Mouse (Mus musculus) frontal cortex, postnatal 36 days (tissue): ENCODE data around the gene Lbh.
A peak's percentile ranks its signal among the peaks of the same experiment; 100 is the strongest.

Experiments used
- DNase-seq, 2 experiments: peaks; one replicate each; pipeline ENCODE4 v3.0.0; 2022; ENCODE audit warnings: low spot score in 2 of 2

Lbh gene

GRCm38 (mm10) chr17:72918053-72918452 lies at the start of gene Lbh:
TSS of gene Lbh (plus strand) at chr17:72918305.
- DNase-seq, result peak; percentile 92 to 93

- DNase-seq, result no peak
Observed at GRCm38 (mm10) chr17:72878979-72879378, 39.1 kb upstream of the Lbh start.

- no peak for DNase-seq
Observed at GRCm38 (mm10) chr17:72880156-72880555, 37.9 kb upstream of the Lbh start.

GRCm38 (mm10) chr17:72881051-72881450 lies 37.1 kb upstream of the Lbh start:
- no peak for DNase-seq

- DNase-seq, result no peak
Observed at GRCm38 (mm10) chr17:72881804-72882203, 36.3 kb upstream of the Lbh start.

GRCm38 (mm10) chr17:72889556-72890397 lies 28.3 kb upstream of the Lbh start:
- DNase-seq, result peak; percentile 64 to 91

DNA sequence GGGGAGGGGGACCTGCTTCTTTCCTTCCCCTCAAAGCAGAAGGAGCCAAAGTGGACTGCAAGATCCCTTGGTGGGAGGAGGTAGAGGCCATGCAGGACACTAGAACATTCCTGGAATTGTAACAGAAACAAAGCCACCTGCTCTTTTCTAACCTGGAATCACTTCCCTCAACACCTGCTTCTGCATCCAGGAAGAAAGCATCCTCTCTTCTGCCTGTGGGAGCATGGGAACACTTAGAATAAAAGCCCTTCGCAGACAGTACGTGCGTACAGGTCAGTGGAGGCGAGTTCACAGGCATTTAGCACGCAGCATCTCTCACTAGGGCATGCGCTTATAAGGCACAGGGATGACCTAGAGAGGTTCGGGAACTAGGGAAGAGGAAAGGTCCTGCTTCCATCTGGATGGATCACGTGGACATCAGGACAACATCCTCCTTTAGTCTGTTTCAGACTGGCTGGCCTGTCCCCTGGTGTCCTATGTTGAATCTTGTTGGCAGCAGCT lies 27.7 kb upstream of the Lbh start:
- peak in 1 of 2 experiments; percentile 2 for DNase-seq

GRCm38 (mm10) chr17:72891556-72891955 lies 26.5 kb upstream of the Lbh start:
- no peak for DNase-seq

- no peak for DNase-seq
Observed at GRCm38 (mm10) chr17:72895506-72895905, 22.6 kb upstream of the Lbh start.

- no peak for DNase-seq
Observed at GRCm38 (mm10) chr17:72897076-72897475, 21.0 kb upstream of the Lbh start.

DNA sequence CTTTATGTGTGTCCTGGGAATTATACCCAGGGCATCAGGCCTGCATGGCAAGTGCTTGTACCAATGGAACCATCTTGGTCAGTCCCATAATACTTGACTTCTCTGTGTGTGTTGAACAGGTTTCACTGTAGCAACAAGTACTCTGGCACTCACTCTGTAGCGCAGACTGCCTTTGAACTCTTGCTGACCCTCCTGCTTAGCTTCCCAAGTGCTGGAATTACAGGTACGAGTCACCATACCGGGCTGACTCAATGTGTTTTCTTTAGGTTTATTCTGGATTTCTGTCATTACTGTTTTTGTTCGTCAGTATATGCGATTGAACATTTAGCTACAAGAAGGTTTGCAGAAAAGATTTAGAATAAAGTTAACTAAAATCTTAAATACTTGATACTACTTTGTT lies 20.1 kb upstream of the Lbh start:
- DNase-seq, result no peak

GRCm38 (mm10) chr17:72898775-72899174 lies 19.3 kb upstream of the Lbh start:
- DNase-seq, result no peak

DNA sequence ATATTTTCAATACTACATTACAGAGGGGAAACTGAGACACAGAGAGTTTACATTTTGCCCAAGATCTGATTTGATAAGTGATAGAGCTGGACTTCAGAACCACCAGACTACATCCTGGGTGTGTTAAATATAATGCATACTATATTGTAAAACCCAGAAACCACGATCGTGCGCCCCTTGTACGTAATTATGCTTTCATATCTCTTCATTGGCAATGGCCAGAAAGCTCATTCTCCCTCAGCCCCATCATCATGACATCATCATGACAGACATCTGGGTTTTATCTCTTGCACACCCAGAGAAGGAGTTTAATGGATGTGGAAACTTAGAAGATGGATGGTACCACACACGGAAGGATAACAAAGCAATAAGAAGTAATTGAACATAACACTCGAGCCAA lies 17.1 kb upstream of the Lbh start:
- DNase-seq, result no peak

DNA sequence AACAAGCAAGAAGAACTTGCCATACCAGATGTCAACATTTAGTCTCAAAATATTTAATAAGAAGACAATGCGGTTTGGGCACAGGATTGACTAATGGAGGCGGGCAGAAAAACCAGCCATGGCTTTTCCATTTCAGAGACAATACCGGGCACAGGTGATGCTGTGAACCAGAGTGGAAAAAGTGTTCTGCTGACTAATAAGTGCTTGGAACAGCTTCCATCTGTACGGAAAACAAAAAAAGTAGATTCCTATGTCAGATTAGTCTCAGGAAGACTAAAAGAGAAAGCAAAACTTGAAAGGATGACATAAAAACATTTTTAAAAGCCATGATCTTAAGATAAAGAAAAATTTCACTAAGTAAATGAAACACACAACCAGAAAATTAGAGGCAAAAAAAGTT lies 16.4 kb upstream of the Lbh start:
- DNase-seq, result no peak

DNA sequence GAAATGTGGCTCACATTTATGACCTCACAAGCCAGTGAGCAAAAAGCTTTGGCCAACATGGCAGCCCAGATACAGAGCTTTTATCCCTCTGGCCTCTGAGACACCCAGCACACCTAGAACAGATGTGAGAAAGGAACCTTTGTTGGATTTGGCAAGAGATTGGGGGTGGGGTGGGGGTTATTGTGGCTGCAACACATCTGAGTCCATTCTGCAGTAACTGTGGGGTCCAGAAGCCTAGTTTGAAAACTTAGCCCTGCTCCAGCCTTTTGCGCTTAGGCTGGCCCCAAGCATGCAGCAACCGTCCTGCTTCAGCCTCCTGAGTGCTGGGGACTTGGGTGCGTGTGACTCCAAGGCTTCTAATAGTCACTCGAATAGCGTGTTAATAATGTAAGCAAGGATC lies 14.8 kb upstream of the Lbh start:
- no peak for DNase-seq

DNA sequence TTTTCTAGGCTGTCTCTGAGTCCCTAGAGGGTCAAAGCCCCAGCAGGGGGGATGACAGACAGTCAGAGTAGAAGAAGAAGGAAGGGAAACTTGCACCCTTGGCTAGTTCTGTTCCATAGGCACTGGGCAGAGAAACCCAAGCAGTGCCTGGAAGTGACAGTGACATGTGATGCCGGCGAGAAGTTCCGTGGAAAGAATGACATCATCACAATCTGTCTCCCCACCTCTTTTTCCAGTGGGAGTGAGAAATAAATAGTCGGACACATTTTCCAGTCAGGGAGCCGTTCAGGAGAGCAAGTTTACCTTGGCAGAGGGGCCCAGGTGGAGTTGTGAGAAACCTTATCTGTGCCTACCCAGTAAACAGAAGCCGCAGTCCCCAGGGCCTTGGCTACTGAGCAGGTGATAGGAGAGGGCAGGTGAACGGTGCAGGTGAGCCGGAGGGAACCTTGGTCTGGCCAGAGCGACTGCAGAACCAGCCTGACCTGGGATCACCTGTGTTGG lies 14.1 kb upstream of the Lbh start:
- DNase-seq, result no peak

DNA sequence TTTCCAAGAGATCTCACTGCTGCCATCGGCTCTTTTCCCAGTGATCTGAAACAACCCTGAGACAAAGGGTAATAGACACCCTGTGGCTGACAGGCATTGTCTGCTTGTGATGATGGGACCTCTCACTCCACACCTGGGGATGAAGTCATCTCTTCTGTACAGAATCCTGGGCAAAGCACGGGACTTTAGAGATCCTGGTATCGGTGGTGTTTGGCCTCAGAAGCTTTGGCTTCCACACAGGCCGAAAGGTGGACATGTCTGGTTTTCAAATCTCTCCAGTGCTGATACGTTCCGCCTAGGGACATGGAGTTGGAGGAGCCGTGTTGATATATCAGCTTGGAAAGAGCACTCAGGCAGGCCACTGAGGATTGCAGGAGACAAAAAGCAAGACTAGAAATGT lies 13.2 kb upstream of the Lbh start:
- DNase-seq, result no peak

DNA sequence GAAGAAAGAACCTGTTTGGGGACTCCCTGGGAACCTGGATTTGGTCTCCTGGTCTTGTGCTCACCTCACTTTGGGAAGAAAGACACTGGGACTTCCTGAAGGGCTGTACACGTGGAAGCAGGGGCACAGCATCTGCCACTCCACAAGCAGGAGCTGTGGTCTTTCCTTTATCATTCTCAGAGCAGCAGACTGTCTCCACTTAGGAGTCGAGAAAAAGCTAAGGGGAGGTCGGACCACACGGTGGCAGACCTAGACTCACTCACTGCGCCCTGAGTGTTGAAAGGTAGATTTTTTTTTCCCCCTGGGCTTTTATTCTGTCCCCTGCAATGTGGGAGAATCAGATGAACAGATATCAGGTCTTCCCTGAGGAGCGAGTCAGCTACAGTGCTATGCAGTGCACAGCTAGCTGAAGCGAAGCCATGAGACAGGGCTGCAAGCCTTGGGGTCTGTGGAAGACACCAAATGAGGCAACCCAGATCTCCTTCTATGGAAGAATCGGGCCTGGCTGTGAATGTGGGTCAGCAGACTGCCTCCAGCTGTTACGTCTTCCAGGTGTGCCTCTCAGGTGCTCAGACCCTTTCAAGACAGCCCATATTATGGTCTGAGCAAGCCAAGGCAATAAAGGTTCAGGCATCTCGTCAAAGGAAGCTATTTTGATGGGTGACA lies 11.7 kb upstream of the Lbh start:
- no peak for DNase-seq

- DNase-seq, result no peak
Observed at GRCm38 (mm10) chr17:72907211-72907610, 10.9 kb upstream of the Lbh start.

DNA sequence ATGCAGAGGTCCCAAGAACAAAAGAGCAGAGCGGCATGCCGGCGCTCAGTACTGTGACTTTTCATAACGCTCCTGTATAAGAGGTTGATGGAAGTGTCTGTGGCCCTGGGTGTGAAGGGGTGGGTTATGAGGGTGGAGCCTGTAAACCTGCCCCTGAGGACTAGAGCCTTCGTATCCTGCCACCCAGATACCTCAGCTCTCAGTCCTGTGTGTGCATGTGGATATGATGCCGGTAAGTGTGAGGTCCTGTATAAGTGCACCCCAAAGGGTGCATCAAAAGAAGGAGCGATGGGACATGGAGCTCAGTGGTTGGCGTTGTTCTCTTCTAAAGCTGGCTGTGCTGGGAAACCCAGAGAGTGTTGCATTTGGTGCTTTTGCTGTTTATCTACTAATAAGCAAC lies 10.3 kb upstream of the Lbh start:
- DNase-seq, result no peak

DNA sequence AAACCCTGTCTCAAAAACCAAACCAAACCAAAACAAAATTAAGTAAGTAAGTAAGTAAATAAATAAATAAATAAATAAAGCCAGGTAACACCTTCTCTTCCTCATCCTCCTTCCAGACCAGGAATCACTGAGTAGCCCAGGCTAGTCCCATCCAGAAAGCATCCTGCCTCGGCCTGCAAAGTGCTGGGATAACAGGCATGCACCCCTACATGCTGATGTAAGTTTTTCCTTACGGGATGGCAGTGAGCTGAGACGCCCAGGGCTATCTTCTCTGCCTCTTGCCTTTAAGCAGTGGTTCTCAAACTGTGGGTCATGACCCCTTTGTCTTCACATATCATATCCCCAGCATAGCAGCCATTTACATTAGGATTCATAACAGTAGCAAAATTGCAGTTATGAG lies 9.5 kb upstream of the Lbh start:
- DNase-seq, result no peak

GRCm38 (mm10) chr17:72909061-72909852 lies 8.8 kb upstream of the Lbh start:
- DNase-seq, result no peak
